Mouse (Mus musculus): ENCODE data around the gene Avil. TPM values are rescaled to one million over a fixed set of nuclear protein-coding genes. Genes with fewer than 3 reads are reported as not detected.

The Avil gene
- polyA plus RNA-seq (2014; fragmentation: Illumina TruSeq; extraction: RNeasy Lipid Tissue Mini Kit (QIAGEN cat#74804); ENCODE audit: low read depth, low replicate concordance): not detected

GRCm38 (mm10) chr10:127000529-127000928 lies at the start of gene Avil:
TSS of gene Avil (plus strand) at chr10:127000709.

GRCm38 (mm10) chr10:126978277-126978994 lies 22.1 kb upstream of the Avil start, which contains the start of gene Ctdsp2:
TSS of gene Ctdsp2 (plus strand) at chr10:126978717.

GRCm38 (mm10) chr10:127030336-127031296 lies 30.1 kb downstream of the Avil start, which contains the start of gene Tsfm:
TSS of gene Tsfm (minus strand) at chr10:127030840.

GRCm38 (mm10) chr10:127041274-127041766 lies 40.8 kb downstream of the Avil start, which contains the start of the genes Mettl1 and Eef1akmt3:
TSS of gene Mettl1 (plus strand) at chr10:127041414.
TSS of gene Eef1akmt3 (minus strand) at chr10:127041513.

GRCm38 (mm10) chr10:127047954-127048353 lies 47.4 kb downstream of the Avil start, which contains the start of gene Cyp27b1:
TSS of gene Cyp27b1 (plus strand) at chr10:127048250.

GRCm38 (mm10) chr10:127059968-127060916 lies 59.7 kb downstream of the Avil start, which contains the start of gene March9:
TSS of gene March9 (minus strand) at chr10:127060184.

GRCm38 (mm10) chr10:127063239-127063872 lies 62.8 kb downstream of the Avil start, which contains the start of gene Cdk4:
TSS of gene Cdk4 (plus strand) at chr10:127063534.

Other genes with a start within 250 kb of the Avil start
- 3.0 TPM for gene Atp23, start 99.4 kb upstream of the Avil start, polyA plus RNA-seq (2014; fragmentation: Illumina TruSeq; extraction: RNeasy Lipid Tissue Mini Kit (QIAGEN cat#74804); ENCODE audit: low read depth, low replicate concordance)
- gene Ctdsp2, start 22.0 kb upstream of the Avil start, polyA plus RNA-seq (2014; fragmentation: Illumina TruSeq; extraction: RNeasy Lipid Tissue Mini Kit (QIAGEN cat#74804); ENCODE audit: low read depth, low replicate concordance): 24.8 TPM
- gene Tsfm, start 30.1 kb downstream of the Avil start, polyA plus RNA-seq (2014; fragmentation: Illumina TruSeq; extraction: RNeasy Lipid Tissue Mini Kit (QIAGEN cat#74804); ENCODE audit: low read depth, low replicate concordance): 15.5 TPM
- 4.1 TPM for gene Mettl1, start 40.7 kb downstream of the Avil start, polyA plus RNA-seq (2014; fragmentation: Illumina TruSeq; extraction: RNeasy Lipid Tissue Mini Kit (QIAGEN cat#74804); ENCODE audit: low read depth, low replicate concordance)
- gene Eef1akmt3, start 40.8 kb downstream of the Avil start, polyA plus RNA-seq (2014; fragmentation: Illumina TruSeq; extraction: RNeasy Lipid Tissue Mini Kit (QIAGEN cat#74804); ENCODE audit: low read depth, low replicate concordance): 1.5 TPM
- 0.61 TPM for gene Cyp27b1, start 47.5 kb downstream of the Avil start, polyA plus RNA-seq (2014; fragmentation: Illumina TruSeq; extraction: RNeasy Lipid Tissue Mini Kit (QIAGEN cat#74804); ENCODE audit: low read depth, low replicate concordance)
- gene March9, start 59.5 kb downstream of the Avil start, polyA plus RNA-seq (2014; fragmentation: Illumina TruSeq; extraction: RNeasy Lipid Tissue Mini Kit (QIAGEN cat#74804); ENCODE audit: low read depth, low replicate concordance): 2.1 TPM
- gene Cdk4, start 62.8 kb downstream of the Avil start, polyA plus RNA-seq (2014; fragmentation: Illumina TruSeq; extraction: RNeasy Lipid Tissue Mini Kit (QIAGEN cat#74804); ENCODE audit: low read depth, low replicate concordance): 13.5 TPM
- gene Tspan31, start 69.6 kb downstream of the Avil start, polyA plus RNA-seq (2014; fragmentation: Illumina TruSeq; extraction: RNeasy Lipid Tissue Mini Kit (QIAGEN cat#74804); ENCODE audit: low read depth, low replicate concordance): 73.7 TPM
- gene Agap2, start 74.6 kb downstream of the Avil start, polyA plus RNA-seq (2014; fragmentation: Illumina TruSeq; extraction: RNeasy Lipid Tissue Mini Kit (QIAGEN cat#74804); ENCODE audit: low read depth, low replicate concordance): not detected
- gene Os9, start 120.4 kb downstream of the Avil start, polyA plus RNA-seq (2014; fragmentation: Illumina TruSeq; extraction: RNeasy Lipid Tissue Mini Kit (QIAGEN cat#74804); ENCODE audit: low read depth, low replicate concordance): 9.4 TPM
- 0.73 TPM for gene B4galnt1, start 164.5 kb downstream of the Avil start, polyA plus RNA-seq (2014; fragmentation: Illumina TruSeq; extraction: RNeasy Lipid Tissue Mini Kit (QIAGEN cat#74804); ENCODE audit: low read depth, low replicate concordance)
- gene Slc26a10, start 179.9 kb downstream of the Avil start, polyA plus RNA-seq (2014; fragmentation: Illumina TruSeq; extraction: RNeasy Lipid Tissue Mini Kit (QIAGEN cat#74804); ENCODE audit: low read depth, low replicate concordance): 0.16 TPM
- gene Arhgef25, start 189.4 kb downstream of the Avil start, polyA plus RNA-seq (2014; fragmentation: Illumina TruSeq; extraction: RNeasy Lipid Tissue Mini Kit (QIAGEN cat#74804); ENCODE audit: low read depth, low replicate concordance): 2.4 TPM
- gene Dtx3, start 195.0 kb downstream of the Avil start, polyA plus RNA-seq (2014; fragmentation: Illumina TruSeq; extraction: RNeasy Lipid Tissue Mini Kit (QIAGEN cat#74804); ENCODE audit: low read depth, low replicate concordance): 3.6 TPM
- gene Pip4k2c, start 210.9 kb downstream of the Avil start, polyA plus RNA-seq (2014; fragmentation: Illumina TruSeq; extraction: RNeasy Lipid Tissue Mini Kit (QIAGEN cat#74804); ENCODE audit: low read depth, low replicate concordance): 46.3 TPM